Mouse (Mus musculus): ENCODE results near the gene Rnf128. TPM values are rescaled to one million over a fixed set of nuclear protein-coding genes. Genes with fewer than 3 reads are reported as not detected.

The Rnf128 gene
- polyA plus RNA-seq, 1 experiment from 2014 or later, result 273 TPM

DNA sequence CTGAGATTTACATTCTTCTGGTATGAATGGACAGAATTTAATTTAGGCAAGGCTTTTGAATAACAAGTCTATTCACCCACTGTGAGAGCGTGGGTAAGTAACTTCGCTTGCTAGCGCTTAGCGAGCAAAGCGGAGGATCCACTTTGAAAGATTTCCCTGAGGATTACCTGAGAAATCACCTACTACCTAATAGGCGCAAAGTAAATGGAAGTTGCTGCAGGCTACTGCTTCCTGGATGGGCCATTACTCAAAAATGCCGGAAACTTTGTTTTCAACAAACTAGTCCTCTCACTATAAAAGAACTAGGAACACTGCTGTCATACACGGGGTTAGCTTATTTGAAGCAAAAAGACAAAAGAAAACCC lies 121.3 kb downstream of the Rnf128 start:
- H3K27ac ChIP-seq (ENCODE audit: low read depth, low read length), result peak overlapping the region; percentile 68; the same call in 1 of the 2 replicates
- peak overlapping the region; percentile 45; the same call in 1 of the 2 replicates for H3K9ac ChIP-seq (ENCODE audit: low read depth, low read length)
- no peaks in the 10 kb centered on the region for H3K4me1 ChIP-seq (replicated peaks; ENCODE audit: control insufficient read depth, insufficient read depth, low read length)
- H3K9me3 ChIP-seq (ENCODE audit: control insufficient read depth), result no peaks in the 10 kb centered on the region
- peak overlapping the region; percentile 62 for H3K4me2 ChIP-seq (replicated peaks; ENCODE audit: low read depth)
- no peak for TF ChIP-seq CTCF (IDR thresholded peaks at IDR 0.05; ENCODE audit: low read depth)
- peak overlapping the region; percentile 56 for H3K4me3 ChIP-seq (ENCODE audit: low read depth, low read length)
- no peaks in the 10 kb centered on the region for H3K27me3 ChIP-seq (replicated peaks; ENCODE audit: control insufficient read depth, insufficient read depth, low read length)
- 26% methylated on average over 8 of the region's 8 CpGs for WGBS
- ATAC-seq, result peak; percentile 46
- no peaks in the 10 kb centered on the region for H3K36me3 ChIP-seq (ENCODE audit: control insufficient read depth, insufficient read depth)

DNA sequence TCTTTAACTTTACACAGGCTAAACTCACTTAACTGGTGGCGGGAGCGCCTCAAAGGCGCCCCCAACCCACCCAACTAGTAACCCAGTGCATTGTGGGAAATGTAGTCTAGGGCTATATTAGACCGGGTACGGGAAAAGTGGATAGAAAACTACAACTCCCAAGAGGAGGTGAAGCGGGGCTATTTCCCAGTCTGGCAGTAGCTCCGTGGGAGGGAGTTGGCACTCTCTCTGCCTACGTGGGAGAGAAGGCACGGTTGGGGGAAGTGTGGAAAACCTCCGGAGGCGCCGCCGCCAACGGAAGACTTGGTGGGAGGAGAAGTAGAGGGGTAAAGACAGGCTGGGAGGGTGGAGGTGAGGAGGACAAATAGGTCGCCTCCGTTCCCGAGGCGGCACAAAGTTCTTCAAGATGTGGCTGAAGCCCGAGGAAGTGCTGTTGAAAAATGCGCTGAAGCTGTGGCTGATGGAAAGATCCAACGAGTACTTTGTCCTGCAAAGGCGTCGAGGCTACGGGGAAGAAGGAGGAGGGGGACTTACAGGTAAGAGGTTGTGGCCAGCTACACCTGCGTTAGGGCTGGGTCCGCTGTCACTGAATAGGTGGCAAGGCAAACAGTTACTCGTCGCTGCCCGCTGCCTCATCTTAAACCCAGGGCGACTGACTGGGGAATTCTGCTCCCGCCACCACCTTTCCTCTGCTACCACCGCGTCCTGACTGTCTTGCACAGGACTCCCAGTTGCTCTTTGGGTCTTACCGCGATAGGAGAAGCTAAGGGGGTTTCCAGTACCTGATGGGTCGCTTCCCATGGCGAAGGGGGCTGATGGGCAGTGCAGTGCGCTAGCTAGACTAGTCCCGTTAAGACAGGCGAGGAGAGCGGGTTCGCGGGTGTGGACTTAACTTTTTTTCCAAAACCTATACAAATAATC lies 121.9 kb downstream of the Rnf128 start, which contains the start of gene Tbc1d8b:
Gene Tbc1d8b (plus strand): TSS at position 222 of the 921 bp plus-strand sequence.
- peak within 1 kb of the TSS; percentile 68 for H3K27ac ChIP-seq (ENCODE audit: low read depth, low read length)
- H3K36me3 ChIP-seq (ENCODE audit: control insufficient read depth, insufficient read depth), result no peaks in the 10 kb centered on the region
- H3K4me2 ChIP-seq (replicated peaks; ENCODE audit: low read depth), result peak within 1 kb of the TSS; percentile 62
- H3K4me3 ChIP-seq (ENCODE audit: low read depth, low read length), result peak within 1 kb of the TSS; percentile 56
- no peak for TF ChIP-seq CTCF (IDR thresholded peaks at IDR 0.05; ENCODE audit: low read depth)
- H3K9me3 ChIP-seq (ENCODE audit: control insufficient read depth), result no peaks in the 10 kb centered on the region
- peak within 1 kb of the TSS; percentile 45 for H3K9ac ChIP-seq (ENCODE audit: low read depth, low read length)
- no peaks in the 10 kb centered on the region for H3K27me3 ChIP-seq (replicated peaks; ENCODE audit: control insufficient read depth, insufficient read depth, low read length)
- peak; percentile 98 for ATAC-seq
- WGBS, result 14% methylated on average over 42 of the region's 43 CpGs
- H3K4me1 ChIP-seq (replicated peaks; ENCODE audit: control insufficient read depth, insufficient read depth, low read length), result no peaks in the 10 kb centered on the region

DNA sequence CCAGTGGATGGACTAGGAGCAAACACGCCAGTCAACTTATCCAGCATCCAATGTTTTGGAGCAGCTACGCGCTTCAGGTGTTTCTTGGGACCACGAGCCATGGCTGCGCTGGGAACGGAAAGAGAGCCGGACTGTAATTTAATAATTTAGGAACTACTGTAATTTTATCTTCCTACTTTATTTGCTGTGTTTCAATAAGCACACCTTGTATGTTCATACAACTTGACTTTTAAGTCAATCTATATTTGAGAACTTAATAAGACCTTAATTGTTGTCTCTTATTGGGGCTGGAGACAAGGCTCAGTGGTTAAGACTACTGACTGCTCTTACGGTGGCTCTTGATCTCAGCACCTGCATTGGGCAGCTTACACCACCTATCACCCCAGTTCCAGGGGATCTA lies 151.3 kb downstream of the Rnf128 start, which contains the start of gene Gm15013:
Gene Gm15013 (minus strand): TSS at position 101 of the 400 bp plus-strand sequence.
- no peak within 1 kb of the TSS for H3K4me2 ChIP-seq (replicated peaks; ENCODE audit: low read depth)
- no peak within 1 kb of the TSS for H3K4me3 ChIP-seq (ENCODE audit: low read depth, low read length)
- no peak within 1 kb of the TSS for H3K9ac ChIP-seq (ENCODE audit: low read depth, low read length)
- H3K9me3 ChIP-seq (ENCODE audit: control insufficient read depth), result no peaks in the 10 kb centered on the region
- no peaks in the 10 kb centered on the region; the same call in 1 of the 2 replicates for H3K36me3 ChIP-seq (ENCODE audit: control insufficient read depth, insufficient read depth)
- no peaks in the 10 kb centered on the region for H3K4me1 ChIP-seq (replicated peaks; ENCODE audit: control insufficient read depth, insufficient read depth, low read length)
- TF ChIP-seq CTCF (IDR thresholded peaks at IDR 0.05; ENCODE audit: low read depth), result no peak
- H3K27me3 ChIP-seq (replicated peaks; ENCODE audit: control insufficient read depth, insufficient read depth, low read length), result no peaks in the 10 kb centered on the region
- H3K27ac ChIP-seq (ENCODE audit: low read depth, low read length), result no peak within 1 kb of the TSS
- ATAC-seq, result no peak
- WGBS, result 98% methylated on average over 8 of the region's 8 CpGs

DNA sequence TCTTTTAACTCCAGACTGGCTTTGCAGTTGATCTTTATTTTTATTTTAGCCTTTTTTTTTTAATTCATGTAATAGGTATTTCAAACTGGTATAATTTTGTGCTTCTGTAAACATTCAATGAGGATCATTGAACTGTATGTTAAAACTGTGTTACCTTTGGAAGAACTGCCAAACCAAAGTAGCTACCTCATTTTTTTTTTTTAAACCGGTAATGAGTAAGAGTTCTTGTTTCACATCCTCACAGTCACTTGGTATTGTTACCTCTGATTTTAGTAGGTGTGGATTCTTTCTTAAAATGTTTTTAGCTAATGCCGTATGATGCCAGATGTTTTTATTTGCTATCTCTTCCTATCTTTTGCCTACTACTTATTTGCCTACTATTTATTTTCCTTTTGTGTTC lies 159.2 kb downstream of the Rnf128 start:
- TF ChIP-seq CTCF (IDR thresholded peaks at IDR 0.05; ENCODE audit: low read depth), result no peak
- 97% methylated on average over 2 of the region's 2 CpGs for WGBS

More for the DNA sequence above, 159.2 kb downstream of the Rnf128 start:
- no peak for ATAC-seq
- H3K4me3 ChIP-seq (ENCODE audit: low read depth, low read length), result no peak overlapping the region
- H3K4me1 ChIP-seq (replicated peaks; ENCODE audit: control insufficient read depth, insufficient read depth, low read length), result no peaks in the 10 kb centered on the region
- H3K27me3 ChIP-seq (replicated peaks; ENCODE audit: control insufficient read depth, insufficient read depth, low read length), result no peaks in the 10 kb centered on the region
- H3K27ac ChIP-seq (ENCODE audit: low read depth, low read length), result no peak overlapping the region
- H3K9me3 ChIP-seq (ENCODE audit: control insufficient read depth), result no peaks in the 10 kb centered on the region
- no peak overlapping the region for H3K4me2 ChIP-seq (replicated peaks; ENCODE audit: low read depth)
- peaks cover 5% of the 10 kb centered on the region; the same call in 1 of the 2 replicates for H3K36me3 ChIP-seq (ENCODE audit: control insufficient read depth, insufficient read depth)
- H3K9ac ChIP-seq (ENCODE audit: low read depth, low read length), result no peak overlapping the region

Other genes with a start within 250 kb of the Rnf128 start
- gene Trap1a, start 229.6 kb upstream of the Rnf128 start, polyA plus RNA-seq (2015; fragmentation: Nextera tagmentation; extraction: Ambion mirVana), result not detected in 2 replicates
- gene D330045A20Rik, start 82.9 kb upstream of the Rnf128 start, polyA plus RNA-seq (2015; fragmentation: Nextera tagmentation; extraction: Ambion mirVana), result 3.9 and 4.2 TPM in 2 replicates
- gene Tbc1d8b, start 121.7 kb downstream of the Rnf128 start, polyA plus RNA-seq (2015; fragmentation: Nextera tagmentation; extraction: Ambion mirVana), result 2.9 TPM in 2 replicates
- gene Gm15013, start 151.2 kb downstream of the Rnf128 start, polyA plus RNA-seq (2015; fragmentation: Nextera tagmentation; extraction: Ambion mirVana), result 0.17 and 0.39 TPM in 2 replicates
- not detected in 2 replicates for gene Ripply1, start 219.0 kb downstream of the Rnf128 start, polyA plus RNA-seq (2015; fragmentation: Nextera tagmentation; extraction: Ambion mirVana)
- 182 and 193 TPM in 2 replicates for gene Cldn2, start 237.5 kb downstream of the Rnf128 start, polyA plus RNA-seq (2015; fragmentation: Nextera tagmentation; extraction: Ambion mirVana)

Data from intestine, postnatal 0 days (tissue).